Mouse (Mus musculus) olfactory bulb, adult 2 months (tissue): ENCODE results near the gene Sec24b.

Experiments used
- CTCF ChIP-seq: fragments of 200-500 bp; IDR thresholded peaks from 2 replicates; pipeline ENCODE4 v1.5.1; 2012; ENCODE audit warnings: low read depth, mild to moderate bottlenecking, low read length, moderate library complexity; ENCODE audit not compliant: insufficient read depth
- POLR2A ChIP-seq: fragments of 200-500 bp; IDR thresholded peaks from 2 replicates; pipeline ENCODE4 v1.6.1; 2012; ENCODE audit warnings: mild to moderate bottlenecking, low read depth, low read length, moderate library complexity; ENCODE audit not compliant: insufficient read depth

DNA sequence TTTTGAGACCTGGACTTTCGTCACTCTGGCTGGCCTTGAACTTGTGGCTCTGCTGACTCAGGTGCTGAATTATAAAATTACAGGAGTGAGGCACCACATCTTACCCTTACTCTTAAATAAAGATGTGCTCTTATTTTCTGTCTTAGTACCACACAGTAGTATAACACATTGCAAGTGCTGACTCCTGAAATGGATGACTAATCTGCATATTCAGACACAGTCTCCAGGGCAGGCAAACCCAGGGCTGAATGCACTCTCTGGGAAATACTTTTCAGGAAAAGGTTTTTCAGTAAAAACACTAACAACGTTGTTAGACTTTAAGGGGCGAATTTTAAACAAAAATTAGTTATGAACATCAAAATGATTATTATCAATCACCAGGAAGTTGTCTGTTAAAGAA lies 64.0 kb downstream of the Sec24b start:
- TF ChIP-seq CTCF (no peak), POLR2A (no peak)
